Mouse (Mus musculus) E14TG2a.4 (cell line): ENCODE data around the gene Kmt2b.

Experiments
- CTCF ChIP-seq: conservative IDR thresholded peaks from 2 replicates; pipeline ENCODE4 v1.5.1; 2014; ENCODE audit warnings: low read length
- POU5F1 ChIP-seq: IDR thresholded peaks from 2 replicates; pipeline ENCODE4 v1.6.1; 2014; ENCODE audit warnings: low read length, borderline replicate concordance

DNA sequence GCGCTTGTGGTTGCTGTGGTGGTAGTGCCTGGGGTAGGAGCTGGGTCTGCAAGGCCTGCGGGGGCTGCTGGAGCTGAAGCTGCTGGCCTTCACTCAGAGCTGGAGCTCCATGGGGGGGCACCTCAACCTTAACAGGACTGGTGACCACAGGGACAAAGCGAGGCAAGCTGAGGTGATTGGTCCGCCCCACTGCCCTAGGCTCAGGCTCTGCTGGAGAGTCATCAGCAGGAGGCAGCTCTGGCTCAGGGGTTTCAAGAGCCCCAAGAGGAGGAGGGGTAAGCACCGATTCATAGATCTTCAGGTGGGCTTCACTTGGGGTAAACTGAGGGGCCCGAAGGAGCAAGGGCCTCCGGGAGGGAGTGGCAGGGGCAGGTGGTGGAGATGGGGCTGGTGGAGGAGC lies 3.4 kb downstream of the Kmt2b start:
- TF ChIP-seq CTCF (no peak), POU5F1 (no peak)
